8 mouse cellular contexts compared by ENCODE assay signal in the genomic region with DNA sequence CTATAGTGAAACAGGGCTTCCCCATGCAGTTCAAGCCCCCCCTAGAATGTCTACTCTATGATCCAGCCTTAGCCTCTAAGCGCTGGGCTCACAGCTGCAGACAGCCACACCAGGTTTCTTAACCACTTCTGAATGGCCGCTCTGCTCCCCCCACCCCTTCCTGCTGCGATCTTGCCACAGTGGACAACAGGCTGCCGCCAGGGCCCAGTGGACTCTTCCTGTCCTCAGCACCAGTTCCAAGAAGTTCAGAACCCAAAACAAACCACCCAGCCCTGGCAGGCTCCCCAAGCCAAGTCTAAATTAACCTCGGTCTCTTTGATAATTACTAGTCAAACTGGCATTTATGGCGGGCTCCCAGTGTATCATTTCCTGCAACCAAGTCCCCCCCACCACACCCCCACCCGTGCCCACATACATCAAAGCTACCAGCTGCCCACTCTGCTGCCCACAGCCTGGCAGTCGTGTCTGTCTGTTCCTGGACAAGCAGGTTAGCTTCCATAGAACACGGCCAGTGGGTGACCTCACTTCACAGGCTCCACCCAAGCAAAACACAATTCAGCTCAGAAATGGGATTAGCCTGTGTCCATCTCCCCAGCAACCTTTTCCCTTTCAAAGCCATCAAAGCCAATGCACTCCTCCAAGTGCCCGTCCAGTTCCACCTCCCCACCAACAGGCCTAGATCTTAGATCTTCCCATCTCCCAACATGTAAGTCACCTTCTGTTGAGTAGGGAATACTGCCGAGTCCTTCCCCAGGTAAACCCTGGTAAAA. TPM values are rescaled to one million over a fixed set of nuclear protein-coding genes. Genes with fewer than 3 reads are reported as not detected.
A peak's percentile ranks its signal among the peaks of the same experiment; 100 is the strongest.
DNase-seq lines count a peak whose midpoint lies in the region; ATAC-seq and TF ChIP-seq lines count a peak whose summit lies in the region.

No protein-coding gene starts in this region.

- H3K27ac ChIP-seq in heart, embryonic 10.5 days: peak overlapping the region; percentile 92
- H3K27ac ChIP-seq in liver, adult 2 months (replicated peaks; ENCODE audit: insufficient read depth, low read depth, low read length): peak overlapping the region; percentile 81
- H3K27ac ChIP-seq in stomach, embryonic 16.5 days (ENCODE audit: low read length): peak overlapping the region; percentile 95

- peak overlapping the region; percentile 97 for H3K9ac ChIP-seq in liver, adult 2 months (ENCODE audit: low read depth, low read length)
- H3K9ac ChIP-seq in stomach, embryonic 16.5 days (ENCODE audit: low read length): peak overlapping the region; percentile 97

- H3K4me3 ChIP-seq in heart, embryonic 10.5 days: peak overlapping the region; percentile 100
- peak overlapping the region; percentile 95 for H3K4me3 ChIP-seq in liver, adult 2 months (ENCODE audit: insufficient read depth, low read depth, low read length)
- H3K4me3 ChIP-seq in stomach, embryonic 16.5 days (replicated peaks; ENCODE audit: low read length): peak overlapping the region; percentile 99

- no peak for ATAC-seq in stomach, embryonic 16.5 days (ENCODE audit: insufficient read depth, low FRiP score)

- no peaks in the 10 kb centered on the region for H3K9me3 ChIP-seq in heart, embryonic 10.5 days
- H3K9me3 ChIP-seq in stomach, embryonic 16.5 days (replicated peaks; ENCODE audit: control insufficient read depth, low read length): no peaks in the 10 kb centered on the region

- H3K4me2 ChIP-seq in stomach, embryonic 16.5 days (ENCODE audit: low read depth, low read length): peak overlapping the region; percentile 98

- H3K79me2 ChIP-seq in liver, adult 2 months (ENCODE audit: control insufficient read depth, insufficient read depth, low read length): peaks cover 49% of the 10 kb centered on the region

- no peaks in the 10 kb centered on the region for H3K27me3 ChIP-seq in heart, embryonic 10.5 days (ENCODE audit: insufficient read depth, poor library complexity, severe bottlenecking)
- H3K27me3 ChIP-seq in liver, adult 2 months (ENCODE audit: control insufficient read depth, insufficient read depth, low read length): no peaks in the 10 kb centered on the region
- no peaks in the 10 kb centered on the region for H3K27me3 ChIP-seq in stomach, embryonic 16.5 days (ENCODE audit: control insufficient read depth, insufficient read depth, low read length)

- intact Hi-C loops in heart, postnatal 10 days (cut with DNase I): no loop called here

- TF ChIP-seq POLR2A in liver, adult 2 months (IDR thresholded peaks at IDR 0.05; ENCODE audit: extremely low read depth, insufficient read depth, low read length): no peak

- no peak for DNase-seq in heart, embryonic 10.5 days (ENCODE audit: low spot score)
- DNase-seq in heart, adult 9 months (ENCODE audit: low spot score in 2 of 2): no peak
- DNase-seq in adipocyte (ENCODE audit: low spot score): peak; percentile 30
- DNase-seq in heart, postnatal 10 days: peak; percentile 17 to 31
- peak; percentile 72 for DNase-seq in liver, adult 2 months (ENCODE audit: extremely low read depth, low read depth, low spot score)
- no peak for DNase-seq in right cerebral cortex, postnatal 10 days (ENCODE audit: low spot score in 2 of 2)
- no peak for DNase-seq in frontal cortex, postnatal 14 days (ENCODE audit: low spot score in 2 of 2)

- TF ChIP-seq CTCF in liver, adult 2 months (IDR thresholded peaks at IDR 0.05; ENCODE audit: low read depth, low read length): no peak

- WGBS in heart, embryonic 10.5 days: 30% methylated on average over 11 of the region's 11 CpGs
- 2% methylated on average over 11 of the region's 11 CpGs for WGBS in liver, adult 2 months
- WGBS in stomach, embryonic 16.5 days: 15% methylated on average over 11 of the region's 11 CpGs

- H3K4me1 ChIP-seq in heart, embryonic 10.5 days: peaks cover 61% of the 10 kb centered on the region
- H3K4me1 ChIP-seq in liver, adult 2 months (ENCODE audit: control insufficient read depth, insufficient read depth, low read length): peaks cover 26% of the 10 kb centered on the region
- peaks cover 46% of the 10 kb centered on the region for H3K4me1 ChIP-seq in stomach, embryonic 16.5 days (ENCODE audit: control insufficient read depth, insufficient read depth, low read length)

- peaks cover 34% of the 10 kb centered on the region for H3K36me3 ChIP-seq in heart, embryonic 10.5 days
- H3K36me3 ChIP-seq in liver, adult 2 months (ENCODE audit: control insufficient read depth, insufficient read depth, low read length): peaks cover 5% of the 10 kb centered on the region; the same call in 1 of the 2 replicates
- H3K36me3 ChIP-seq in stomach, embryonic 16.5 days (ENCODE audit: control insufficient read depth, insufficient read depth, low read length): peaks cover 15% of the 10 kb centered on the region

RNA-seq across cellular contexts. Expression of a gene that starts 2.2 kb away (rescaled TPM):
- polyA plus RNA-seq in heart, embryonic 10.5 days (2016; fragmentation: Nextera tagmentation; extraction: Ambion mirVana): 17.9 and 30.0 TPM in 2 replicates
- 10 to 100 TPM; 43.1 to 46.2 TPM for total RNA-seq in heart, postnatal 10 days (2021)
- 25.0 and 25.6 TPM in 2 replicates for total RNA-seq in liver, adult 2 months (2014; rRNA removed)
- polyA plus RNA-seq in liver, adult 2 months (2012; rRNA removed): 82.3 and 84.2 TPM in 2 replicates
- 19.1 and 20.4 TPM in 2 replicates for polyA plus RNA-seq in stomach, embryonic 16.5 days (2015; fragmentation: Nextera tagmentation; extraction: Ambion mirVana)

RNA-seq across cellular contexts. Expression of a gene that starts 16.4 kb away (rescaled TPM):
- 0.41 and 0.69 TPM in 2 replicates for polyA plus RNA-seq in heart, embryonic 10.5 days (2016; fragmentation: Nextera tagmentation; extraction: Ambion mirVana)
- total RNA-seq in heart, postnatal 10 days (2021): not detected
- total RNA-seq in liver, adult 2 months (2014; rRNA removed): 0.40 and 0.83 TPM in 2 replicates
- polyA plus RNA-seq in liver, adult 2 months (2012; rRNA removed): 0.93 and 1.3 TPM in 2 replicates
- polyA plus RNA-seq in stomach, embryonic 16.5 days (2015; fragmentation: Nextera tagmentation; extraction: Ambion mirVana): 2.8 and 3.7 TPM in 2 replicates

RNA-seq across cellular contexts. Expression of a gene that starts 16.7 kb away (rescaled TPM):
- 149 and 182 TPM in 2 replicates for polyA plus RNA-seq in heart, embryonic 10.5 days (2016; fragmentation: Nextera tagmentation; extraction: Ambion mirVana)
- total RNA-seq in heart, postnatal 10 days (2021): 10 to 100 TPM; 54.5 to 58.0 TPM
- 31.2 and 40.1 TPM in 2 replicates for total RNA-seq in liver, adult 2 months (2014; rRNA removed)
- 60.2 and 61.6 TPM in 2 replicates for polyA plus RNA-seq in liver, adult 2 months (2012; rRNA removed)
- 141 and 153 TPM in 2 replicates for polyA plus RNA-seq in stomach, embryonic 16.5 days (2015; fragmentation: Nextera tagmentation; extraction: Ambion mirVana)

RNA-seq across cellular contexts. Expression of a gene that starts 43.0 kb away (rescaled TPM):
- 0.09 and 0.14 TPM in 2 replicates for polyA plus RNA-seq in heart, embryonic 10.5 days (2016; fragmentation: Nextera tagmentation; extraction: Ambion mirVana)
- not detected for total RNA-seq in heart, postnatal 10 days (2021)
- not detected in 2 replicates for total RNA-seq in liver, adult 2 months (2014; rRNA removed)
- not detected in 2 replicates for polyA plus RNA-seq in liver, adult 2 months (2012; rRNA removed)
- polyA plus RNA-seq in stomach, embryonic 16.5 days (2015; fragmentation: Nextera tagmentation; extraction: Ambion mirVana): 1.8 and 3.3 TPM in 2 replicates

RNA-seq across cellular contexts. Expression of a gene that starts 43.6 kb away (rescaled TPM):
- polyA plus RNA-seq in heart, embryonic 10.5 days (2016; fragmentation: Nextera tagmentation; extraction: Ambion mirVana): 38.7 and 47.6 TPM in 2 replicates
- 10 to 100 TPM; 24.1 to 29.5 TPM for total RNA-seq in heart, postnatal 10 days (2021)
- 4.9 and 5.3 TPM in 2 replicates for total RNA-seq in liver, adult 2 months (2014; rRNA removed)
- polyA plus RNA-seq in liver, adult 2 months (2012; rRNA removed): 18.0 and 24.8 TPM in 2 replicates
- polyA plus RNA-seq in stomach, embryonic 16.5 days (2015; fragmentation: Nextera tagmentation; extraction: Ambion mirVana): 28.6 and 35.2 TPM in 2 replicates

Comparison
In these comparisons a context has a peak if more than half of its experiments do, and no peak if none do; other contexts are left out.
1. DNase-seq: peak in adipocyte (single experiment), heart, postnatal 10 days (2 of 2) and liver, adult 2 months (single experiment); none in heart, embryonic 10.5 days (single experiment), heart, adult 9 months (0 of 2), right cerebral cortex, postnatal 10 days (0 of 2) and frontal cortex, postnatal 14 days (0 of 2).
2. Peak in every context shown above with its lines, with median percentiles within 50 percentile points of each other: H3K27ac ChIP-seq and H3K4me3 ChIP-seq.